Mouse (Mus musculus) liver, embryonic 14.5 days (tissue): ENCODE results near the gene Gm11541. TPM values are rescaled to one million over a fixed set of nuclear protein-coding genes. Genes with fewer than 3 reads are reported as not detected.

Source experiments
- ATAC-seq: fragments of 200-750 bp; cut with Nextera tagmentation; 2 replicates; pipeline ENCODE4 v1.8.0; 2017; ENCODE audit warnings: moderate number of reproducible peaks, mild to moderate bottlenecking, moderate library complexity; ENCODE audit not compliant: insufficient read depth
- DNase-seq, 3 experiments: peaks; one replicate each; pipeline ENCODE4 v3.0.0-alpha.2; 2012 to 2013; ENCODE audit warnings: low read depth in 3 of 3, low spot score in 3 of 3
- H3K27ac ChIP-seq: fragments of 300-500 bp; sonication (generic); 2 replicates; pipeline ENCODE4 v1.5.1; 2014; ENCODE audit warnings: moderate library complexity, mild to moderate bottlenecking, control low read depth, inconsistent platforms
- H3K27me3 ChIP-seq: fragments of 300-500 bp; sonication (generic); 2 replicates; pipeline ENCODE4 v1.6.1; 2014; ENCODE audit warnings: mild to moderate bottlenecking, low read length, moderate library complexity; ENCODE audit not compliant: control insufficient read depth, insufficient read depth
- H3K36me3 ChIP-seq: fragments of 300-500 bp; sonication (generic); replicated peaks from 2 replicates; pipeline ENCODE4 v1.6.1; 2014; ENCODE audit warnings: low read depth; ENCODE audit not compliant: control insufficient read depth, insufficient read depth
- H3K4me1 ChIP-seq, 2 experiments: fragments of 200-500 bp in 1 of 2; fragments of 300-500 bp in 1 of 2; sonication (generic) in 1 of 2; replicated peaks; 2 replicates each; pipeline ENCODE4 v1.6.1; 2012 to 2014; ENCODE audit warnings: antibody characterized with exemption in 1 of 2, inconsistent platforms in 1 of 2, low read length in 1 of 2; ENCODE audit not compliant: control insufficient read depth in 2 of 2, insufficient read depth in 2 of 2
- H3K4me2 ChIP-seq: fragments of 300-500 bp; sonication (generic); 2 replicates; pipeline ENCODE4 v1.6.1; 2014; ENCODE audit warnings: low read depth, mild to moderate bottlenecking, control low read depth, moderate library complexity
- H3K4me3 ChIP-seq, 2 experiments: fragments of 200-500 bp in 1 of 2; fragments of 300-500 bp in 1 of 2; sonication (generic) in 1 of 2; 2 replicates each; pipeline ENCODE4 v1.5.1; 2012 to 2014; ENCODE audit warnings: low read depth in 2 of 2, low read length in 2 of 2, mild to moderate bottlenecking in 2 of 2, control low read depth in 1 of 2, inconsistent platforms in 1 of 2, moderate library complexity in 1 of 2; ENCODE audit not compliant: insufficient read depth in 1 of 2
- H3K9ac ChIP-seq: fragments of 300-500 bp; sonication (generic); replicated peaks from 2 replicates; pipeline ENCODE4 v1.6.1; 2014; ENCODE audit warnings: mild to moderate bottlenecking, control low read depth, moderate library complexity
- H3K9me3 ChIP-seq: fragments of 300-500 bp; sonication (generic); 2 replicates; pipeline ENCODE4 v1.6.1; 2016; ENCODE audit warnings: low read length, mixed read lengths; ENCODE audit not compliant: control insufficient read depth
- CTCF ChIP-seq: IDR thresholded peaks from 2 replicates; pipeline ENCODE4 v1.5.1; 2016; ENCODE audit warnings: antibody characterized with exemption, low read depth, control low read depth
- EP300 ChIP-seq: IDR thresholded peaks from 2 replicates; pipeline ENCODE4 v1.6.1; 2016; ENCODE audit warnings: antibody characterized with exemption, low read depth
- WGBS: fragments of 180-500 bp; shearing (Covaris S2); extraction: QIAGEN DNeasy Blood & Tissue Kit; methylation state at CpG from one replicate; pipeline ENCODE4 v1.1.7; 2014; ENCODE audit not compliant: insufficient replicate concordance; 5-methylcytosine and 5-hydroxymethylcytosine counted together
- polyA plus RNA-seq, 2 experiments: library from polyadenylated mRNA; depleted of rRNA in 1 of 2; stranded (reverse) in 1 of 2; unstranded in 1 of 2; fragments of >200 nt; fragmentation: Nextera tagmentation in 1 of 2; extraction: Ambion mirVana in 1 of 2; gene quantifications; 2 replicates each; pipeline versions ENCODE4 v1.2.1 to v1.2.3; 2012 to 2014

Gm11541 gene
- polyA plus RNA-seq, 2 experiments, result not detected

- no peaks in the 10 kb centered on the region; a peak in 1 of 4 replicates for H3K4me1 ChIP-seq
- ATAC-seq, result no peak
- no peaks in the 10 kb centered on the region for H3K36me3 ChIP-seq
- H3K4me2 ChIP-seq, result no peak overlapping the region
- WGBS, result 57% methylated on average over 2 of the region's 2 CpGs
- H3K4me3 ChIP-seq, result no peak overlapping the region
- H3K9ac ChIP-seq, result no peak overlapping the region
- no peaks in the 10 kb centered on the region for H3K27me3 ChIP-seq
- H3K9me3 ChIP-seq, result no peaks in the 10 kb centered on the region
- no peak overlapping the region for H3K27ac ChIP-seq
- DNase-seq, result no peak
- TF ChIP-seq CTCF (no peak), EP300 (no peak)
These were observed 14.9 kb upstream of the Gm11541 start for GRCm38 (mm10) chr11:94719216-94719615.

GRCm38 (mm10) chr11:94718113-94718909, 14.0 kb upstream of the Gm11541 start:
- Histone ChIP-seq H3K27ac (no peak overlapping the region), H3K27me3 (no peaks in the 10 kb centered on the region), H3K9ac (no peak overlapping the region), H3K4me3 (no peak overlapping the region), H3K36me3 (no peaks in the 10 kb centered on the region), H3K4me1 (no peaks in the 10 kb centered on the region; a peak in 1 of 4 replicates), H3K4me2 (no peak overlapping the region), H3K9me3 (no peaks in the 10 kb centered on the region)
- no peak for ATAC-seq
- TF ChIP-seq CTCF (no peak), EP300 (no peak)
- no peak for DNase-seq
- WGBS, result 67% methylated on average over 7 of the region's 7 CpGs

- peak overlapping the region; percentile 8; the same call in 1 of the 2 replicates for H3K4me2 ChIP-seq
- 45% methylated on average over 11 of the region's 11 CpGs for WGBS
- TF ChIP-seq EP300, result no peak
- no peak for TF ChIP-seq CTCF
These were observed 12.9 kb upstream of the Gm11541 start for GRCm38 (mm10) chr11:94717239-94717638.

GRCm38 (mm10) chr11:94716754-94717153, 12.5 kb upstream of the Gm11541 start:
- Histone ChIP-seq H3K9ac (no peak overlapping the region), H3K4me2 (0 out of 2 replicates have a peak overlapping the region, but pooled peaks have one; percentile 13), H3K27me3 (no peaks in the 10 kb centered on the region), H3K4me3 (no peak overlapping the region), H3K4me1 (no peaks in the 10 kb centered on the region; a peak in 1 of 4 replicates), H3K36me3 (no peaks in the 10 kb centered on the region), H3K27ac (no peak overlapping the region), H3K9me3 (no peaks in the 10 kb centered on the region)
- DNase-seq, result peak in 1 of 3 experiments; percentile 4
- 7% methylated on average over 9 of the region's 9 CpGs for WGBS
- ATAC-seq, result no peak
- no peak for TF ChIP-seq EP300
- TF ChIP-seq CTCF, result peak; percentile 52

More at GRCm38 (mm10) chr11:94717239-94717638, 12.9 kb upstream of the Gm11541 start:
- Histone ChIP-seq H3K4me3 (no peak overlapping the region), H3K27me3 (no peaks in the 10 kb centered on the region), H3K36me3 (no peaks in the 10 kb centered on the region), H3K4me1 (no peaks in the 10 kb centered on the region; a peak in 1 of 4 replicates), H3K9ac (no peak overlapping the region), H3K27ac (no peak overlapping the region), H3K9me3 (no peaks in the 10 kb centered on the region)
- DNase-seq, result no peak
- no peak for ATAC-seq

- no peaks in the 10 kb centered on the region for H3K9me3 ChIP-seq
- H3K4me3 ChIP-seq, result no peak overlapping the region
- H3K4me2 ChIP-seq, result no peak overlapping the region
- no peaks in the 10 kb centered on the region for H3K27me3 ChIP-seq
- no peaks in the 10 kb centered on the region for H3K36me3 ChIP-seq
- TF ChIP-seq CTCF (no peak), EP300 (no peak)
- WGBS, result 64% methylated on average over 5 of the region's 5 CpGs
- H3K9ac ChIP-seq, result no peak overlapping the region
- H3K4me1 ChIP-seq, result no peaks in the 10 kb centered on the region; a peak in 1 of 4 replicates
- no peak overlapping the region for H3K27ac ChIP-seq
- DNase-seq, result no peak
- no peak for ATAC-seq
These were observed 11.3 kb upstream of the Gm11541 start for GRCm38 (mm10) chr11:94715622-94716021.
